Mouse (Mus musculus) spleen, adult 2 months (tissue): ENCODE data around the gene Tbx10. TPM values are rescaled to one million over a fixed set of nuclear protein-coding genes. Genes with fewer than 3 reads are reported as not detected.

ENCODE experiments used
- DNase-seq, 2 experiments: peaks; one replicate each; pipeline versions ENCODE4 v3.0.0 to v3.0.0-alpha.2; 2012 to 2021; ENCODE audit warnings: low spot score in 2 of 2, low read depth in 1 of 2
- H3K27ac ChIP-seq: fragments of 200-500 bp; 2 replicates; pipeline ENCODE4 v1.5.1; 2012; ENCODE audit warnings: low read length, inconsistent platforms; ENCODE audit not compliant: insufficient read depth
- H3K27me3 ChIP-seq: fragments of 200-500 bp; 2 replicates; pipeline ENCODE4 v1.6.1; 2012; ENCODE audit warnings: mild to moderate bottlenecking, moderate library complexity, low read length, inconsistent platforms; ENCODE audit not compliant: control insufficient read depth, insufficient read depth
- H3K36me3 ChIP-seq: fragments of 200-500 bp; 2 replicates; pipeline ENCODE4 v1.6.1; 2012; ENCODE audit warnings: mild to moderate bottlenecking, low read length, inconsistent platforms; ENCODE audit not compliant: control insufficient read depth, insufficient read depth
- H3K4me1 ChIP-seq: fragments of 200-500 bp; 2 replicates; pipeline ENCODE4 v1.6.1; 2011; ENCODE audit warnings: inconsistent platforms; ENCODE audit not compliant: control insufficient read depth, insufficient read depth, insufficient read length
- H3K4me3 ChIP-seq: fragments of 200-500 bp; 2 replicates; pipeline ENCODE4 v1.5.1; 2011; ENCODE audit warnings: mild to moderate bottlenecking, inconsistent platforms; ENCODE audit not compliant: insufficient read depth, insufficient read length; ENCODE audit errors: extremely low read depth
- CTCF ChIP-seq: fragments of 200-500 bp; IDR thresholded peaks from 2 replicates; pipeline ENCODE4 v1.5.1; 2011; ENCODE audit warnings: mild to moderate bottlenecking, inconsistent platforms; ENCODE audit not compliant: insufficient read depth, insufficient read length, insufficient replicate concordance; ENCODE audit errors: extremely low read depth
- POLR2A ChIP-seq: fragments of 200-500 bp; IDR thresholded peaks from 2 replicates; pipeline ENCODE4 v1.6.1; 2011; ENCODE audit warnings: low read depth, low read length, inconsistent platforms
- WGBS: fragments of 180-500 bp; shearing (Covaris S2); methylation state at CpG from one replicate; pipeline ENCODE4 v1.1.7; 2018; 5-methylcytosine and 5-hydroxymethylcytosine counted together
- polyA plus RNA-seq: library from polyadenylated mRNA; depleted of rRNA; stranded (reverse); fragments of >200 nt; gene quantifications from 2 replicates; pipeline ENCODE4 v1.2.3, GENCODE M21; 2012

The Tbx10 gene
- polyA plus RNA-seq, 1 experiment, result not detected

GRCm38 (mm10) chr19:4017921-4018587 lies 25.5 kb downstream of the Tbx10 start:
- DNase-seq, result no peak
- no peak overlapping the region for H3K27ac ChIP-seq
- no peaks in the 10 kb centered on the region for H3K27me3 ChIP-seq
- H3K36me3 ChIP-seq, result no peaks in the 10 kb centered on the region
- WGBS, result 85% methylated on average over 10 of the region's 10 CpGs
- TF ChIP-seq CTCF (no peak), POLR2A (no peak)
- no peak overlapping the region for H3K4me3 ChIP-seq
- H3K4me1 ChIP-seq, result peaks cover 1% of the 10 kb centered on the region; the same call in 1 of the 2 replicates

DNA sequence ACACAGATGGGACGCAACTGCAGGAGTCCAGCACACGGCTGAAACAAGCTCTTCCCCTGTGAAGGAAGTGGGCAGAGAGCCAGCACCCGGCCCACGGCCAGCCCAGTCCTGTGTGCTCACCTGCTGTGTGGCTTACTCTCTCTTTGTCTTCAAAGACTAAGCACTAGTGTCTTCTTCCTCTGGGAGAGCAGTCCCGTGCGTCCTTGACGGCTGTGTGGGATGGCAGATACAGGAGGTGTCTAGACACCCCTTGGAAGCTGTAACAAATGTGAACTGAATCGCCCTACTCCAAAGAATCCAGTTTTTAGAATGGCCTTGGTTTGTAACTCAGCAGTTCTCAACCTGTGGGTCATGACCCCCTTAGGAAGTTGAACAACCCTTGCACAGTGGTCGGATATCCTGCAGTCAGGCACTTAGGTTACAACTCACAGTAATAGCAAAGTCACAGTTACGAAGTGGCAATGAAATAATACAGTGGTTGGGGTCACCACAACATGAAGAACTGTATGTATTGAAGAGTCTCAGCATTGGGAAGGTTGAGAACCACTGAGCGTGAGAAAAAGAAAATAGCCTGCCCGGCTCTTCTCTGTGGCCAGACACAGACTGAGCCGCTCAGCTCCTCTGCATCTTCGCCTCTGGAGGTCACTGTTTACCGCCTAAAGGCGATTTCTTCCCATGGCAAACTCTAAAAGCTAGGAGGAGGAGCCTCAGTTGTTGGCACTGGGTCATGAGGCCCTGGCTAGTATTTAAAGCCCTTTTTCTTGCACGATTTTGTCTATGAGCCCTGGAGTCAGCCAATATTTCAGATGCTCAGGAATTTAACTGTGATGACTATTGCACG lies 26.4 kb downstream of the Tbx10 start:
- H3K36me3 ChIP-seq, result no peaks in the 10 kb centered on the region
- H3K4me1 ChIP-seq, result no peaks in the 10 kb centered on the region
- no peak overlapping the region for H3K27ac ChIP-seq
- no peaks in the 10 kb centered on the region for H3K27me3 ChIP-seq
- DNase-seq, result peak in 1 of 2 experiments; percentile 65
- TF ChIP-seq CTCF, result peak; percentile 69; the same call in 1 of the 2 replicates
- no peak for TF ChIP-seq POLR2A
- H3K4me3 ChIP-seq, result no peak overlapping the region
- WGBS, result 22% methylated on average over 18 of the region's 18 CpGs

- no peaks in the 10 kb centered on the region for H3K4me1 ChIP-seq
- no peak overlapping the region for H3K4me3 ChIP-seq
- no peaks in the 10 kb centered on the region for H3K27me3 ChIP-seq
- no peaks in the 10 kb centered on the region for H3K36me3 ChIP-seq
- DNase-seq, result no peak
- H3K27ac ChIP-seq, result no peak overlapping the region
- WGBS, result 89% methylated on average over 7 of the region's 7 CpGs
- TF ChIP-seq CTCF (no peak), POLR2A (no peak)
Measured at GRCm38 (mm10) chr19:4023185-4023584, 30.6 kb downstream of the Tbx10 start.

DNA sequence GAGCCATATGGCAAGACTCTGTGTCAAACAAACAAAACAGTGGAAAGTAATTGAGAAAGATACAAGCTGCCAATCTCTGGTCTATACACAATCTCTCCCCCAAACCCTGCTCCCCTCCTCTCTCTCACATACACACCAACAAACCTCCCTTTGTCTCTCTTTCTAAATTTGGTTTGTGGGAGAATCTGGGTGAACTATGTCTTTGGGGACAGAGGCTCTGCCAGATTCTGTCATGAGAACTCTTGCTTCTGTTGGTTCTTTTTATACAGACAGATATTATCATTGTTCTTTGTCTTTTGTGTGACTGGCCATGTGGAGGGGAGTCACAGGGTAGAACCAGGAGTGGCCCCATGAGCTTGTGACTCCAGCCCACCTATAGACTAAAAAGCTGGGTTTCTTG lies 35.0 kb downstream of the Tbx10 start:
- H3K4me3 ChIP-seq, result no peak overlapping the region
- no peaks in the 10 kb centered on the region for H3K27me3 ChIP-seq
- no peak for DNase-seq
- no peaks in the 10 kb centered on the region for H3K36me3 ChIP-seq
- TF ChIP-seq CTCF, result no peak
- TF ChIP-seq POLR2A, result no peak
- H3K27ac ChIP-seq, result no peak overlapping the region
- no peaks in the 10 kb centered on the region for H3K4me1 ChIP-seq

DNA sequence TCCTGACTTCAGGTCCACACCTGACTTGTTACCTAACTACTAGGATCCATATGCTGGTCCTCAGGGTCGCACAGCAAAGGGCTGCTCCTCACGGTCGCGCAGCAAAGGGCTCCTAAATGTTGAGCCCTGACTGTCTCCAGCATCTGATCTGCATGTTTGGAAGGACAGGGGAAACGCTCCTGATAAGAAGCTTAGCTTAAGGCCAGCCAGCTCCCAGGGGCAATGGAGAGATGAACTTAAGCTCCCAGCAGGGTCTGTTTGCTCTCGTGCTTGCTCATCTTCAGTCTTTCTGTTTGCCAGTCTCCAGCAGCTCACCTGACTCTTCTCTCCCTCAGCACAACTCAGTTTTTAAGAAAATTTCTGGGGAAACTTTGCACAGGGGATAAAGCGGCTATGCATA lies 40.1 kb downstream of the Tbx10 start:
- DNase-seq, result no peak
- no peaks in the 10 kb centered on the region for H3K27me3 ChIP-seq
- H3K4me1 ChIP-seq, result no peaks in the 10 kb centered on the region; the same call in 1 of the 2 replicates
- no peaks in the 10 kb centered on the region; the same call in 1 of the 2 replicates for H3K36me3 ChIP-seq
- H3K27ac ChIP-seq, result no peak overlapping the region
- H3K4me3 ChIP-seq, result no peak overlapping the region
- WGBS, result 86% methylated on average over 7 of the region's 7 CpGs
- no peak for TF ChIP-seq CTCF
- no peak for TF ChIP-seq POLR2A

DNA sequence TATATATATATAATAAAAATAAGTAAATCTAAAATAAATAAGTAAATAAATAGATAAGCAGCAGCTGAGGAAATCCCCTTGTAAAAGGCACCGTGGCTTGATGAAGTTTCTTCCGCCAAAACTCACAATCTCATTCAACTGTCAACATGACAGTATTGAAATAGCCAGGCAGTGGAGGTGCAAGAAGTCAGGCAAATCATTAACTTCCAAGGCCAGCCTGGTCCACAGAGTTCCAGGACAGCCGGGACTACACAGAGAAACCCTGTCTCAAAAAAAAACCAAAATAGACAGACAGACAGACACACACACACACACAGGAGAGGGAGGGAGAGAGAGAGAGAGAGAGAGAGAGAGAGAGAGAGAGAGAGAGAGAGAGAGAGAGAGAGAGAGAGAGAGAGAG lies 40.7 kb downstream of the Tbx10 start:
- H3K27ac ChIP-seq, result no peak overlapping the region
- no peak for DNase-seq
- H3K27me3 ChIP-seq, result no peaks in the 10 kb centered on the region
- H3K36me3 ChIP-seq, result no peaks in the 10 kb centered on the region; the same call in 1 of the 2 replicates
- H3K4me3 ChIP-seq, result no peak overlapping the region
- WGBS, result 81% methylated on average over 3 of the region's 3 CpGs
- TF ChIP-seq POLR2A, result no peak
- no peak for TF ChIP-seq CTCF
- no peaks in the 10 kb centered on the region; the same call in 1 of the 2 replicates for H3K4me1 ChIP-seq
